Mouse (Mus musculus) forebrain, embryonic 16.5 days (tissue): ENCODE results near the gene Zfp518a. TPM values are rescaled to one million over a fixed set of nuclear protein-coding genes. Genes with fewer than 3 reads are reported as not detected.
A peak's percentile ranks its signal among the peaks of the same experiment; 100 is the strongest.

Experiments
- ATAC-seq: fragments of 200-750 bp; cut with Nextera tagmentation; 2 replicates; pipeline ENCODE4 v1.8.0; 2017; ENCODE audit warnings: mild to moderate bottlenecking, moderate library complexity
- H3K27ac ChIP-seq: fragments of 300-500 bp; sonication (generic); 2 replicates; pipeline ENCODE4 v1.5.1; 2014; ENCODE audit warnings: low read length, control low read depth
- H3K27me3 ChIP-seq: fragments of 300-500 bp; sonication (generic); replicated peaks from 2 replicates; pipeline ENCODE4 v1.6.1; 2014; ENCODE audit warnings: low read length; ENCODE audit not compliant: control insufficient read depth, insufficient read depth
- H3K36me3 ChIP-seq: fragments of 300-500 bp; sonication (generic); 2 replicates; pipeline ENCODE4 v1.6.1; 2014; ENCODE audit not compliant: control insufficient read depth, insufficient read depth
- H3K4me1 ChIP-seq: fragments of 300-500 bp; sonication (generic); replicated peaks from 2 replicates; pipeline ENCODE4 v1.6.1; 2014; ENCODE audit warnings: low read length; ENCODE audit not compliant: control insufficient read depth, insufficient read depth
- H3K4me2 ChIP-seq: fragments of 300-500 bp; sonication (generic); 2 replicates; pipeline ENCODE4 v1.6.1; 2014; ENCODE audit warnings: mild to moderate bottlenecking, low read length, control low read depth
- H3K4me3 ChIP-seq: fragments of 300-500 bp; sonication (generic); replicated peaks from 2 replicates; pipeline ENCODE4 v1.5.1; 2014; ENCODE audit warnings: mild to moderate bottlenecking, low read length, control low read depth
- H3K9ac ChIP-seq: fragments of 300-500 bp; sonication (generic); replicated peaks from 2 replicates; pipeline ENCODE4 v1.6.1; 2014; ENCODE audit warnings: low read depth, low read length, control low read depth
- H3K9me3 ChIP-seq: fragments of 300-500 bp; sonication (generic); 2 replicates; pipeline ENCODE4 v1.6.1; 2016; ENCODE audit warnings: low read length; ENCODE audit not compliant: control insufficient read depth
- WGBS: fragments of 180-500 bp; shearing (Covaris S2); extraction: QIAGEN DNeasy Blood & Tissue Kit; methylation state at CpG from one replicate; pipeline ENCODE4 v1.1.7; 2014; 5-methylcytosine and 5-hydroxymethylcytosine counted together
- polyA plus RNA-seq: library from polyadenylated mRNA; unstranded; fragments of >200 nt; fragmentation: Nextera tagmentation; extraction: Ambion mirVana; gene quantifications from 2 replicates; pipeline ENCODE4 v1.2.1, GENCODE M21; 2015

The Zfp518a gene
- polyA plus RNA-seq, result 6.4 and 6.8 TPM in 2 replicates

DNA sequence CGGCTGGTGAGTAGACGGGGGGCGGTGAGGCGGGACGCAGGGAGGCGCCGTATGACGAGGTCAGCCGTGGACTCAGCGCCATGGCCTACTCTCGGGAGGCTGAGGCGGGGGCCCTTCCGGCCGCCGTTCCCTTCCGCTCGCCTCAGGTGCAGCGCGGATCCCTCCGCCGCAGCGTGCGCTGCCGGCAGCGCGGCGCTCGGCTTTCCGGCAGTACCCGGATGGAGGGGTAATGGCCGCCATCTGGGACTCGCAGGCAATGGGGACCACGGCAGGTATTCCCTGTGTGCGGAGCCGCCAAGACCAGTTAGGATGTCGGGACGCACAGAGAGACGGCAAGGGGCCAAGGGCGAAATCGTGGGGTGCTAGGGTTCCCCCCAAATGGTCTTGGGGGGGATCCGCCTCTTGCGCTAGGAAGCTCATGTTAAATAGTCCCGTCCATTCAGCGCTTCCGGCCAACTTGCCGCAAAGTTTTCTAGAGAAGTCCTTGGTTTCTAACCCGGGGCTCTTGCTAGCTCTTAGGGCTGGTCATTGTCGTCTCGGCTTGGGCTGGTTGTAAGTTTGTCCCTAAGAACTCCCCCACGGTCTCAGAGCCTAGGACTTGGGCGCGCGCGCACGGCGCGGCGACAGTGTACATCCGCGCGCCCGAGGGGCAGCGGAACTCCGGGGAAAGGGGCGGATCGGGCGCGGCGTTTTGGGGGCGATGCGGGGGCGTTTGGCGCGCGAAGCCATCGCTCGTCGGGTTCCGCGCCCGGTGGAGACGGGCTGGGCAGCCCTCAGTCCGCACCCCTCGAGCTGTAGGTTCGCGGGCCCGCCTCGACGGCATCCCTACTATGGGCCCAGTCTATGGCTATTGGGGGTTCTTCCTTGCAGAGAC is at the start of gene Zfp518a:
Gene Zfp518a (plus strand): TSS at position 187 of the 874 bp plus-strand sequence.
- Histone ChIP-seq H3K4me2 (peak within 1 kb of the TSS; percentile 69), H3K27me3 (peaks cover 25% of the 10 kb centered on the region), H3K4me3 (peak within 1 kb of the TSS; percentile 84), H3K9me3 (peaks cover 5% of the 10 kb centered on the region; the same call in 1 of the 2 replicates), H3K27ac (peak within 1 kb of the TSS; percentile 93), H3K4me1 (peaks cover 4% of the 10 kb centered on the region), H3K36me3 (no peaks in the 10 kb centered on the region), H3K9ac (peak within 1 kb of the TSS; percentile 78)
- under 1% methylated on average over 80 of the region's 89 CpGs for WGBS
- peak; percentile 96 for ATAC-seq

DNA sequence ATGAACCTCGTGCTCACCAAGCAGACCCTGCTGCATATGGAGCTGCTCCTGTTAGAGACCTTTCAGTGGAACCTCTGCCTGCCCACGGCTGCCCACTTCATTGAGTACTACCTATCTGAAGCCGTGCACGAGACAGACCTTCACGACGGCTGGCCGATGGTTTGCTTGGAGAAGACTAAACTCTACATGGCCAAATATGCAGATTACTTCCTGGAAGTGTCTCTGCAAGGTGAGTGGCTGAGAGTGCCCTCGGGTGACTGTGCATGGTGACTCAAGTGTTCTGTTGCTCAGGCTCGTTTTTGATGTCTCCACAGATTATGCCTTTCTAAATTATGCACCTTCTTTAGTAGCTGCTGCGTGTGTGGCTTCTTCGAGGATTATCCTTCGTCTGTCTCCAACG is 49.8 kb upstream of the Zfp518a start:
- H3K27me3 ChIP-seq, result no peaks in the 10 kb centered on the region
- WGBS, result 92% methylated on average over 13 of the region's 13 CpGs
- H3K9me3 ChIP-seq, result no peaks in the 10 kb centered on the region
- no peaks in the 10 kb centered on the region for H3K4me1 ChIP-seq
- ATAC-seq, result no peak
- H3K4me2 ChIP-seq, result no peak overlapping the region
- no peak overlapping the region for H3K9ac ChIP-seq
- no peak overlapping the region for H3K4me3 ChIP-seq
- H3K36me3 ChIP-seq, result peaks cover 53% of the 10 kb centered on the region
- no peak overlapping the region for H3K27ac ChIP-seq

DNA sequence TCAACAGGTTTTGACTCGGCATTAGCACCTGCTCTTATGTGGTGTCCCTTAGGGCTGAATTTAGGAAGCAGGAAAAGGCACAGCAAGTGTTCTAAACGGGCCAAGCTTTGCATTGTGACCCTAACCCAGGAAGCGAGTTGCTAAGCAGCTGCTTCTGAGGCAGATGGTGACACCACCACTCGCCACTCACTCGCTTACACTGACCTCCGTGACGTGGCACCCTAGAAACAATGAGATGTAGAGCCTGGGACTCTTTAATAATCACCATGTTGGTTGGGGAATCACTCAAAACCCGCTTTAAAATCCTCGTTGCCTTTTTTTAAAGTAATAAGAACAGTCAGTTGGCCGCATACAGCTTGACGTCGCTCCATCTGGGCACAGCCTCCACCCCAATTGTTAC is 45.1 kb upstream of the Zfp518a start:
- Histone ChIP-seq H3K9me3 (no peaks in the 10 kb centered on the region), H3K36me3 (peaks cover 41% of the 10 kb centered on the region), H3K4me1 (no peaks in the 10 kb centered on the region), H3K27ac (no peak overlapping the region), H3K9ac (no peak overlapping the region), H3K4me2 (no peak overlapping the region), H3K27me3 (no peaks in the 10 kb centered on the region), H3K4me3 (no peak overlapping the region)
- 79% methylated on average over 12 of the region's 12 CpGs for WGBS
- no peak for ATAC-seq

DNA sequence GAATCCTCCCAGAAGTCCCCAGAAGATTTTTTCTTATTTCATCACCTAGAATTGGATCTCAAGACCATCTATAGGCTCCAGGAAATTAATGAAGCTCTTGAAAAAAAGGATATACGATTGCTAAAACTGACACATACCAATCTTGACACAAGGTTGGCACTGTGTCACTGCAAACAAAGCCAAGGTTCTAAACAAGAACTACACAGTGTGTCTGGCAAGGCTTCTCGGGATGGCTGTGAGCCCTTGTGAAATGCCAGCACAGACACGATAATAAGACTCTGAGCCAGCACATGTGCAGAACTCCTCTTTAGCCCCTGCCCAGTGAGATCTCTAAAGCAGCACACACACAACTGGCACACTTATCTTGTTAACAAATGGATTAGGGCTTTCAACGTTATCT is 35.0 kb upstream of the Zfp518a start:
- peak; percentile 57; the same call in 1 of the 2 replicates for ATAC-seq
- H3K27ac ChIP-seq, result no peak overlapping the region
- no peak overlapping the region for H3K4me2 ChIP-seq
- no peak overlapping the region for H3K9ac ChIP-seq
- WGBS, result 40% methylated on average over 4 of the region's 4 CpGs
- H3K36me3 ChIP-seq, result no peaks in the 10 kb centered on the region
- no peaks in the 10 kb centered on the region for H3K9me3 ChIP-seq
- H3K27me3 ChIP-seq, result peaks cover 3% of the 10 kb centered on the region; the same call in 1 of the 2 replicates
- no peaks in the 10 kb centered on the region for H3K4me1 ChIP-seq
- H3K4me3 ChIP-seq, result no peak overlapping the region

DNA sequence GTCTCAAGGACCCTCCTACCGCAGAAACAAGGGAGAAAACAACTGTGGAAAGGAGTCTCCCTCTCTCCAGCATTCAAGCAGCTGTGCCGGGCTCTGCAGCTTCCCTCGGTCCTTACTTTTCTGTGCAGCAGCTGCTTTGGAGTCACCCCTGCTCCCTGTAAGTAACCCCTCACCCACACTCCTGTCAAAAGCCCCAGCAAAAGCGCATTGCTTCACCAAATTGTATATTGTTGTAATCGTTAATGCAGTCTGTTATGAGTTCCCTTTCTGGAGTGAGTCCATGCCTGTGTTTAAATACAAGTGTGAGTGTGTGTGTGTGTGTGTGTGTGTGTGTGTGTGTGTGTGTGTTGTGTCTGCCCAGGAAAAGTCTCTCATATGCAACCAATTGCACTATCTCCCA is 26.2 kb upstream of the Zfp518a start:
- Histone ChIP-seq H3K27me3 (peaks cover 20% of the 10 kb centered on the region), H3K9me3 (no peaks in the 10 kb centered on the region), H3K4me2 (no peak overlapping the region), H3K4me1 (no peaks in the 10 kb centered on the region), H3K27ac (no peak overlapping the region), H3K36me3 (no peaks in the 10 kb centered on the region), H3K9ac (no peak overlapping the region), H3K4me3 (no peak overlapping the region)
- ATAC-seq, result no peak
- WGBS, result 27% methylated on average over 5 of the region's 5 CpGs

DNA sequence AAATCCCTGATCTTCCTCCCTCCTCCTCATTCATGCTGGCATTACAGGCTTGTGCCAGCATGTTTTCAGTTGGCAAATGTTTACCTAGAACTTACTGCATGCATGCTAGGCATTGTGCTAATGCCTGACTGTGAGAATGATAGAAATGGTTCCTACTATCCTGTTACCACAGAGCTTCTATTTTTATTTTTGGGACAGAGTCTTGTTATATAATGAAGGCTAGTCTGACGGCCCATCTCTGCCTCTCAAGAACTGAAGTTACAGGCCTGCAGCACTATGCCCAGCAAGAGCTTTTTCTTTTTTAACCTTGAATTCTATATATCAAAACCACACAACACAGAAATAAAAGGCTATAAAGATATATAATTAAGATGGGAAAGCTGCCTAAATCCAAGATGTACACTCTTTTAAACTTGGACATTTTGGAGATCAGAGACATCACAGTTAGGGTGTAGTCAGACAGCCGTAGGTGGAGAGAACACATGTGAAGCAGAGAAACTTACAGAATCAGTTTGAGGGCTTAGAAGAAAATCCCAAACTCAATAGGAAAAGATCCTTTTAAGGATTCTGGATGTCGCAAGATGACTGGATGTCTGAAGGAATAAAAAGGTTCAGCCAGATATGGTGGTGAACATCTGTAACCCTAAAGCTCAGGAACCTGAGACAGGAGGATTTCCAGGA is 24.9 kb upstream of the Zfp518a start:
- no peak overlapping the region for H3K9ac ChIP-seq
- no peaks in the 10 kb centered on the region for H3K36me3 ChIP-seq
- H3K4me2 ChIP-seq, result no peak overlapping the region
- no peaks in the 10 kb centered on the region for H3K4me1 ChIP-seq
- H3K9me3 ChIP-seq, result no peaks in the 10 kb centered on the region; the same call in 1 of the 2 replicates
- no peak overlapping the region for H3K27ac ChIP-seq
- peaks cover 22% of the 10 kb centered on the region for H3K27me3 ChIP-seq
- 93% methylated on average over 3 of the region's 3 CpGs for WGBS
- no peak for ATAC-seq
- H3K4me3 ChIP-seq, result no peak overlapping the region

DNA sequence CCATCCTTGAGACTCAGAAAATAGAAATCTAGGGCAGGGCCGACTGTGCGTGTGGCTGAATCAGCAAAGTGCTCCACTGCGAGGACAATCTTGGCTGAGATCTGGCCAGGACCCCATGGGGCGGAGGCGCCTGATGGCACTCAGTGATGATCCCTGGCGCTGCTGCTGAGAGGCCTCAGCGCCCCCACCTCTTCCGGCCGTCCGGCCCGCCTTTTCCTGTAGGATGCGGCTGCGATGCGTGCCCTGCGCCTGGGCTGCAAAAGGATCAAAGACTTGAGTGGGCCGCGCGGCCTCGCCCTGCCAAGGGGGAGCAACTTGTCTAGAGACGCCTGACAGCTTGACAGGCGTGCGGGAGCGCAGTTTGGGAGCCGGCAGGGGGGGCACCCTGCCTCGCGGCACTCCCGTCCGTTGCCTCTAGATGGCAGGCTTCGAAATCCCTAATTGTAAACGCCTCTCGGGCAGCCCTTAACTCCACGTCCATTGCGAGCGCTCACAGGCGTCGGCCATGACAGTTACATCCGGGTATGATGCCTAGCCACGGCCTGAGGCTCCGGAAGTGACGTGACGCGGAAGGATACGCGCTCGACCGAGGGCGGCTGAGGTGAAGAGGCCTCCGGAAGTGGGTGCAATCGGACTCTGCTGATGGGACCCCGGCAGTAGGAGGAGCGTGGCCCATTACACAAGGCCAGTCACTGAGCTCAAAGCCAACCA is 21.4 kb upstream of the Zfp518a start:
- ATAC-seq, result peak; percentile 98
- H3K4me3 ChIP-seq, result peak overlapping the region; percentile 57
- no peaks in the 10 kb centered on the region for H3K36me3 ChIP-seq
- peak overlapping the region; percentile 64 for H3K9ac ChIP-seq
- peak overlapping the region; percentile 84 for H3K27ac ChIP-seq
- peak overlapping the region; percentile 66 for H3K4me2 ChIP-seq
- no peaks in the 10 kb centered on the region; the same call in 1 of the 2 replicates for H3K9me3 ChIP-seq
- H3K27me3 ChIP-seq, result peaks cover 44% of the 10 kb centered on the region
- no peaks in the 10 kb centered on the region for H3K4me1 ChIP-seq
- WGBS, result 2% methylated on average over 51 of the region's 51 CpGs

DNA sequence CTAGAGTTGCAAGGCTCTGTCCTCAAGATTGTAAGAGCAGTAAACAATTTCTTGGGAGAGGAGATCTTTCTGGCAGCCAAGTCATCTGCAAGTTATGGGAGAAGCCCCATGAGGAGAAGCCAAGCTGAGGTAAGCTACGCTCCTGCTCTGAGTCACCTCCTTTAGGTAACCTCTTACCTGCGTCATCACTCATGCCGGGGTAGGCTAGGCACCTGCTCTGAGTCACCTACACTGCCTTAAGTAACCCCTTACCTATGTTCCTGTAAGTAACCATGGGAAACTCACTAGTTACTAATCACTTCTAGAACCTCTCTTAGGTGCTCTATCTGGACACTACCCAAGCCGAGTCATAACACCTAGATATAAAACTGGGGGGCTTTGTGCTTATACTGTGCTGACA is 12.8 kb upstream of the Zfp518a start:
- peaks cover 53% of the 10 kb centered on the region for H3K27me3 ChIP-seq

DNA sequence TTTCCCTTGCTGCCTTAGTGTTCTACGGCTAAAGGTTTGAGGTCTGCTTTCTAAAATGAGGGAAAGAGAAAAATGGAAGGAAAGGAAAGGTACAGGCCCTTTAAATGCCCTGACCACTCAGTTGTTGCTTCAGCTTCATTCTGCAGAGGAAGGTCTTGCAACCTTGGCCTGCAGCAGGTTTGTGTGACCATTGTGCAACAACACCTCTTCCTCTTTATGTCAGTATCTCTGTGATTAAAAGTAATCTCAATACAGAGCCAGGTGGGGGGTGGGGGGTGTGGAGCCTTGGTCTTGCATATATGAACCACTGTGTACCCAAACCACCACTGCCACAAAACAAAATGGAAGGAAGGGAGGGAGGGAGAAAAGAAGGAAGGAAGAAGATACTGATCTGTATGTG is 5.6 kb upstream of the Zfp518a start:
- Histone ChIP-seq H3K27ac (no peak overlapping the region), H3K27me3 (peaks cover 53% of the 10 kb centered on the region), H3K4me3 (no peak overlapping the region), H3K4me2 (no peak overlapping the region), H3K4me1 (no peaks in the 10 kb centered on the region), H3K36me3 (no peaks in the 10 kb centered on the region), H3K9ac (no peak overlapping the region), H3K9me3 (peaks cover 3% of the 10 kb centered on the region; the same call in 1 of the 2 replicates)
- 83% methylated on average over 1 of the region's 1 CpGs for WGBS
- ATAC-seq, result no peak

More for the DNA sequence above, 12.8 kb upstream of the Zfp518a start:
- no peak for ATAC-seq
- no peak overlapping the region for H3K4me2 ChIP-seq
- WGBS, result 84% methylated on average over 4 of the region's 4 CpGs
- H3K36me3 ChIP-seq, result no peaks in the 10 kb centered on the region
- no peak overlapping the region for H3K9ac ChIP-seq
- H3K4me3 ChIP-seq, result no peak overlapping the region
- no peak overlapping the region for H3K27ac ChIP-seq
- H3K9me3 ChIP-seq, result no peaks in the 10 kb centered on the region
- H3K4me1 ChIP-seq, result no peaks in the 10 kb centered on the region
